Mouse (Mus musculus): ENCODE results near the gene Mri1. TPM values are rescaled to one million over a fixed set of nuclear protein-coding genes. Genes with fewer than 3 reads are reported as not detected.

The Mri1 gene
- polyA plus RNA-seq, 2 experiments, result 17.2 to 27.1 TPM

DNA sequence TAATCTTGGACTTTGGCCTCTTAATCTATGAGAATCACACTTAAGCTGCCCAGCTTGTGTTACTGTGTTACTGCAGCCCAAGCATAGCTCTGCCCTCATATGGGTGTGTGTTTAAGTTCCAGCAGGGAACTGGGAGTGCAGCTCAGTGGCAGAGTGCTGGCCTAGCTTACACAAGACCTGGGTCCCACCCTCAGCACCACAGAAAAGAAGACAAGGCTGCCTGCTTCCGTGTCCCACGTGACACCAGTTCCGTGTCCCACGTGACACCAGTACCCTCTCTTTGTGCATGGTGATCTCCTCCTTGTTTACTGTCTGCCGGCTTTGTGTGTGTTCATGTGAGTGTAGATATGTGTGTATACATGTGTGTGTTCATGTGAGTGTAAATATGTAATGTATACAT, 39.0 kb downstream of the Mri1 start:
- H3K4me3 ChIP-seq (ENCODE audit: insufficient read depth in 1 of 2, low read depth in 2 of 2, low read length in 2 of 2), result no peak overlapping the region
- H3K27me3 ChIP-seq (ENCODE audit: control insufficient read depth, insufficient read depth, low read length), result no peaks in the 10 kb centered on the region
- no peak for DNase-seq (ENCODE audit: low read depth in 3 of 3, low spot score in 3 of 3)
- 76% methylated on average over 5 of the region's 5 CpGs for WGBS (ENCODE audit: insufficient replicate concordance)
- no peak overlapping the region for H3K27ac ChIP-seq
- ATAC-seq (ENCODE audit: insufficient read depth), result no peak
- no peaks in the 10 kb centered on the region for H3K4me1 ChIP-seq (replicated peaks; ENCODE audit: control insufficient read depth in 2 of 2, insufficient read depth in 2 of 2, low read length in 1 of 2)
- no peak overlapping the region for H3K4me2 ChIP-seq (ENCODE audit: low read depth)
- no peak overlapping the region for H3K9ac ChIP-seq (replicated peaks)
- H3K9me3 ChIP-seq (ENCODE audit: control insufficient read depth, low read length), result no peaks in the 10 kb centered on the region
- H3K36me3 ChIP-seq (replicated peaks; ENCODE audit: control insufficient read depth, insufficient read depth, low read depth), result no peaks in the 10 kb centered on the region
- TF ChIP-seq EP300 (IDR thresholded peaks at IDR 0.05; ENCODE audit: low read depth), result no peak
- TF ChIP-seq CTCF (IDR thresholded peaks at IDR 0.05; ENCODE audit: low read depth), result no peak

DNA sequence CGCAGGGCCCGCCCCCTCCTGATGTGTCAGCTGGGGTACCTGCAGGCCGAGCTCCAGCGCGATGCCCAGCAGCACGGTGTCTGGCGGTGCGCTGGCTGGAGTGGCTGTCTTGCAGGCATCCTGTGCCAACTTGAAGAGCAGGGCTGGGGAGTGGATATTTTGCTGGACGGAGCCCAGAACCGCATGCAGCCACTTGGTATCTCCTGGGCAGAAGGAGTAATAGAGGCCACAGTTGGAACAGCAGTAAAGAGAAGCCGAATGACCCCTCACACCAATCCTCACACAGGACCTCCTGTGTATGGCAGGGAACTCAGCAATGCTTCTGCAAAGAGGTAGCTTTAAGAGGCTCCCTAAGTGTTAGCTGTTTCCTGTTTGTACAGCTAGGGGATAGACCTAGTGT, 39.9 kb downstream of the Mri1 start:
- H3K4me1 ChIP-seq (replicated peaks; ENCODE audit: control insufficient read depth in 2 of 2, insufficient read depth in 2 of 2, low read length in 1 of 2), result no peaks in the 10 kb centered on the region
- H3K27ac ChIP-seq, result no peak overlapping the region
- TF ChIP-seq EP300 (IDR thresholded peaks at IDR 0.05; ENCODE audit: low read depth), result no peak
- no peak for TF ChIP-seq CTCF (IDR thresholded peaks at IDR 0.05; ENCODE audit: low read depth)
- H3K4me3 ChIP-seq (ENCODE audit: insufficient read depth in 1 of 2, low read depth in 2 of 2, low read length in 2 of 2), result no peak overlapping the region
- no peak overlapping the region for H3K9ac ChIP-seq (replicated peaks)
- H3K36me3 ChIP-seq (replicated peaks; ENCODE audit: control insufficient read depth, insufficient read depth, low read depth), result no peaks in the 10 kb centered on the region
- no peak for ATAC-seq (ENCODE audit: insufficient read depth)
- H3K27me3 ChIP-seq (ENCODE audit: control insufficient read depth, insufficient read depth, low read length), result no peaks in the 10 kb centered on the region
- WGBS (ENCODE audit: insufficient replicate concordance), result 78% methylated on average over 11 of the region's 11 CpGs
- no peaks in the 10 kb centered on the region for H3K9me3 ChIP-seq (ENCODE audit: control insufficient read depth, low read length)
- H3K4me2 ChIP-seq (ENCODE audit: low read depth), result no peak overlapping the region
- no peak for DNase-seq (ENCODE audit: low read depth in 3 of 3, low spot score in 3 of 3)

DNA sequence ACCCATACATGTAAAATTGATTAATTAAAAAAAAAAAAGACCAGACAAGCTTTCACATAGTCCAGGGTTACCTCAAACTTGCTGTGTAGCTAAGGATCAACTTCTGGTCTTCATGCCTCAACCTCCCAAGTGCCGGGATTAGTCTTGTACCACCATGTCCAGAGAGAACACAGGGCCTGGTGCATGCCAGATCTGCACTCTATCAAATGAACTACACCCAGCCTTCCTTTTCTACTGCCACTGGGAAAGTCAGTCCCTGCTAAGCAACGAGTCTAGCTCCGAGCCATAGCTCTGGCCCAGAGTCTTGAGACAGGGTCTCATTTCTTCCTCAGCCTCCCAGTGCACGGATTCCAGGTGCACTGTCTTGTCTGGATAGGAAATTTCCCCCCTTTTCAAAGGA, 43.8 kb downstream of the Mri1 start:
- ATAC-seq (ENCODE audit: insufficient read depth) (no peak), DNase-seq (ENCODE audit: low read depth in 3 of 3, low spot score in 3 of 3) (no peak)
- Histone ChIP-seq H3K4me2 (ENCODE audit: low read depth) (no peak overlapping the region), H3K36me3 (replicated peaks; ENCODE audit: control insufficient read depth, insufficient read depth, low read depth) (no peaks in the 10 kb centered on the region), H3K27ac (no peak overlapping the region), H3K4me1 (replicated peaks; ENCODE audit: control insufficient read depth in 2 of 2, insufficient read depth in 2 of 2, low read length in 1 of 2) (no peaks in the 10 kb centered on the region), H3K9me3 (ENCODE audit: control insufficient read depth, low read length) (no peaks in the 10 kb centered on the region), H3K4me3 (ENCODE audit: insufficient read depth in 1 of 2, low read depth in 2 of 2, low read length in 2 of 2) (no peak overlapping the region), H3K27me3 (ENCODE audit: control insufficient read depth, insufficient read depth, low read length) (no peaks in the 10 kb centered on the region), H3K9ac (replicated peaks) (no peak overlapping the region)
- 66% methylated on average over 4 of the region's 4 CpGs for WGBS (ENCODE audit: insufficient replicate concordance)
- TF ChIP-seq CTCF (IDR thresholded peaks at IDR 0.05; ENCODE audit: low read depth), result no peak
- no peak for TF ChIP-seq EP300 (IDR thresholded peaks at IDR 0.05; ENCODE audit: low read depth)

DNA sequence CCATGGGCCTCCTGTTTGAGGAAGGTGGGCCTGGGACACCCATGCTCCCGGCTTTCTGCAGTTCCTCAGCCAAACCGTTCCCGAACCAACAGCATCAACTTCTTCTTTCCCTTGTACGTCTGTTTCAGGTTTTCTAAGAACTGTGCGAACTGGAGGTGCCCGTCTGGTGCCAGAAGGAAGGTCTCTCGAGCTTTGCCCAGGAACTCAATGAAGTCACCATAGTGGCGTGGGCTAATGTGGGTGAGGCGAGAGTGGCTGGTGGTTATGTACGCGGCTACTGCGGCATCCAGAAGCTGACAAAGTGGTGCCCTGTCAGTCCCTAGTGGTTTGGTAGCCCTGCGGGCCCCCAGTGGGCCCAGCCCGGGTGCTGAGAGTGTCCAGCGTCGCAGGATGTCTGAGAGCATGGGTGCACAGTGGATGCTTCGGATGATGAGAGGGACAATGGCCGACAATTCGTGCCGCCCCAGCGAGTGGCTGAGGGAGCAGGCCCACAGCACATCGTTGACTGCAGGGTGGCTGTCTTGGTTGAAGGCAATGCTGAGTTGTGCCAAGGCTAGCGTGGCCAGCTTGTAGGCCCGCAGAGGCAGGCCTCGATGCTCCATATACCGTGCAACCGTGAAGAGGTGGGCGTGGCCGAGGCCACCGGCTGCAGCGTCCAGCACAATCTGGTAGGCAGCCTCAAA, 45.1 kb downstream of the Mri1 start:
- Histone ChIP-seq H3K36me3 (replicated peaks; ENCODE audit: control insufficient read depth, insufficient read depth, low read depth) (no peaks in the 10 kb centered on the region), H3K4me3 (ENCODE audit: insufficient read depth in 1 of 2, low read depth in 2 of 2, low read length in 2 of 2) (no peak overlapping the region), H3K4me2 (ENCODE audit: low read depth) (no peak overlapping the region), H3K4me1 (replicated peaks; ENCODE audit: control insufficient read depth in 2 of 2, insufficient read depth in 2 of 2, low read length in 1 of 2) (no peaks in the 10 kb centered on the region), H3K9me3 (ENCODE audit: control insufficient read depth, low read length) (no peaks in the 10 kb centered on the region), H3K9ac (replicated peaks) (no peak overlapping the region), H3K27me3 (ENCODE audit: control insufficient read depth, insufficient read depth, low read length) (no peaks in the 10 kb centered on the region), H3K27ac (no peak overlapping the region)
- DNase-seq (ENCODE audit: low read depth in 3 of 3, low spot score in 3 of 3), result no peak
- WGBS (ENCODE audit: insufficient replicate concordance), result 82% methylated on average over 31 of the region's 31 CpGs
- no peak for ATAC-seq (ENCODE audit: insufficient read depth)
- no peak for TF ChIP-seq CTCF (IDR thresholded peaks at IDR 0.05; ENCODE audit: low read depth)
- TF ChIP-seq EP300 (IDR thresholded peaks at IDR 0.05; ENCODE audit: low read depth), result no peak

DNA sequence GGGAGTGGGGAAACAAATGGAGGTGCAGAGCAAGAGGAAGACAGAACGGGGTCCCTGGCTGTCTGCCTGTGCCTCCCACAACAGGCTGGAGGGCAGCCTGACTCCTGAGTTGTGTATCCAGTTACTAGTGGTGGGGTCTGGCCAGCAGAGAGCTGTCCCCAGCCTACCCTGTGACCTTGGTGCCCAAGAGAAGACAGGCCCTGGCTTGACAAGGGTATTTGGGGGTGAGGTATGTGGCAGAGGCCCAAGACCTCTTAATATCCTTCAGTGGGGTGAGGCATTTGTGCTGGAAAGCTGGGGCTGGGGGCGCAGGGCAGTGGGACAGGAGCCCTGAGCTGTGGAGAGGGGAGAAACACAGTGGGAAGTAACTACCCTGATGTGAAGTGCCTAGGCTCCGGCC, 45.9 kb downstream of the Mri1 start:
- no peak overlapping the region for H3K4me2 ChIP-seq (ENCODE audit: low read depth)
- no peak overlapping the region for H3K27ac ChIP-seq
- DNase-seq (ENCODE audit: low read depth in 3 of 3, low spot score in 3 of 3), result no peak
- H3K9ac ChIP-seq (replicated peaks), result no peak overlapping the region
- 81% methylated on average over 3 of the region's 3 CpGs for WGBS (ENCODE audit: insufficient replicate concordance)
- no peak overlapping the region for H3K4me3 ChIP-seq (ENCODE audit: insufficient read depth in 1 of 2, low read depth in 2 of 2, low read length in 2 of 2)
- H3K36me3 ChIP-seq (replicated peaks; ENCODE audit: control insufficient read depth, insufficient read depth, low read depth), result no peaks in the 10 kb centered on the region
- ATAC-seq (ENCODE audit: insufficient read depth), result no peak
- H3K27me3 ChIP-seq (ENCODE audit: control insufficient read depth, insufficient read depth, low read length), result no peaks in the 10 kb centered on the region
- TF ChIP-seq CTCF (IDR thresholded peaks at IDR 0.05; ENCODE audit: low read depth) (no peak), EP300 (IDR thresholded peaks at IDR 0.05; ENCODE audit: low read depth) (no peak)
- H3K4me1 ChIP-seq (replicated peaks; ENCODE audit: control insufficient read depth in 2 of 2, insufficient read depth in 2 of 2, low read length in 1 of 2), result no peaks in the 10 kb centered on the region
- H3K9me3 ChIP-seq (ENCODE audit: control insufficient read depth, low read length), result no peaks in the 10 kb centered on the region
